Mouse (Mus musculus): Measurements from ENCODE around the gene Wnt5a. TPM values are rescaled to one million over a fixed set of nuclear protein-coding genes. Genes with fewer than 3 reads are reported as not detected.
A peak's percentile ranks its signal among the peaks of the same experiment; 100 is the strongest.

The Wnt5a gene
- polyA plus RNA-seq, 1 experiment from 2014 or later = 49.7 TPM

DNA sequence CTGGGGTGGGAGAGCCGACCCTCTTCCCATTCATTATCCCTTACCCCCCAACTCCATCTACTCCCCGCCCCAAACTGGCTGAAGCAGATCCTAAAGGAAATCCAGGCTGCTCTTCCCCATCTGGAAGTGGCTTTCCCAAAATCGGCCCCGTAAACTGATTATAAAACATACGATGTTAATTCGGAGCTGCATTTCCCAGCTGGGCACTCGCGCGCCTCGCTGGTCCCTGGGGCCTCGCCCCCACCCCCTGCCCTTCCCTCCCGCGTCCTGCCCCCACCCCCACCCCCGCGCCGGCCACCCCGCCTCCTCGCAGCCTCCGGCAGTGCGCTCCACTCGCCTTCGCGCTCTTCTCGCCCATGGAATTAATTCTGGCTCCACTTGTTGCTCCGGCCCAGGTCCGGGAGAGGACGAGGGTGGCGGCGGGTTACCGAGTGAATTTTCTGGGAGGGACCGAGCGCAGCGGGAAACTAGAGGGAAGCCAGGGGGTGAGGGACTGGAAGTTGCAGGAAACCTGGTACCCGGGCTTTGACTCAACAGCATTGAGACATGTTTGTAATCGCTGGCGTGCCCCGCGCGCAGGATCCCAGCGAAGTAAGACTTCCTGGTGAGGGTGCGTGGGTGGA, 6.6 kb downstream of the Wnt5a start:
- Histone ChIP-seq H3K9me3 (replicated peaks) (no peaks in the 10 kb centered on the region), H3K36me3 (peaks cover 31% of the 10 kb centered on the region), H3K27ac (replicated peaks) (peak overlapping the region; percentile 97), H3K27me3 (ENCODE audit: low read depth, poor library complexity, severe bottlenecking) (peaks cover 67% of the 10 kb centered on the region), H3K4me3 (peak overlapping the region; percentile 80), H3K4me1 (peaks cover 93% of the 10 kb centered on the region)
- DNase-seq (ENCODE audit: low spot score) = peak; percentile 67
- WGBS = 0% methylated on average over 41 of the region's 41 CpGs

DNA sequence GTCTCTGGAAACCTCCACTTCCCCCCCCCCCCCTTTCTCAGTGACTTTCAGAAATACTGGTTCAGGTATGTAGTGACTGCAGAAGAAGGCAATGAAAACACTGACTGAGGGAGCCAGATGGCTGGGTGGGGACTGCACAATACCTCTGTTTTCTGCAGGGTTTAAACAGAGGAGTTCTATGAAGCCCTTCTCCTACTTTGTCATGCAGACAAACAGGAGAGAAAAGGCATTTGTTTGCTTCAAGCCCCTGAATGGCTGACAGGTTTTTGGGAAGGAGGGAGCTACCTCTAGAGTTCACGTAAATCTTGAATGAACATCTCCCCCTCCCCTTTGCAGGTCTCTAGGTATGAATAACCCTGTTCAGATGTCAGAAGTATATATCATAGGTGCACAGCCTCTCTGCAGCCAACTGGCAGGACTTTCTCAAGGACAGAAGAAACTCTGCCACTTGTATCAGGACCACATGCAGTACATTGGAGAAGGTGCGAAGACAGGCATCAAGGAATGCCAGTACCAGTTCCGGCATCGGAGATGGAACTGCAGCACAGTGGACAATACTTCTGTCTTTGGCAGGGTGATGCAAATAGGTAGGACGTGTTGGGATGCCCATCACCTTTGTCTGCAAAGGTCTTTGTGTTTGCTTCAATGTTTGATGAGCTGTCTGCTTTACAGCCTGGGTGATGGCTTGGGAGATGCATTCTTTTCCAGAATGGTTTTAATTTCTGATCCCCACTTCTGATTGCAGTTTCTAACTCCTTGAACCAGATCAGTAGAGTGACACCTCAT, 8.4 kb downstream of the Wnt5a start:
- Histone ChIP-seq H3K27ac (replicated peaks) (peak overlapping the region; percentile 97), H3K36me3 (peaks cover 50% of the 10 kb centered on the region), H3K4me3 (peak overlapping the region; percentile 80), H3K27me3 (ENCODE audit: low read depth, poor library complexity, severe bottlenecking) (peaks cover 68% of the 10 kb centered on the region), H3K4me1 (peaks cover 97% of the 10 kb centered on the region), H3K9me3 (replicated peaks) (no peaks in the 10 kb centered on the region)
- no peak for DNase-seq (ENCODE audit: low spot score)
- WGBS = 69% methylated on average over 5 of the region's 5 CpGs

DNA sequence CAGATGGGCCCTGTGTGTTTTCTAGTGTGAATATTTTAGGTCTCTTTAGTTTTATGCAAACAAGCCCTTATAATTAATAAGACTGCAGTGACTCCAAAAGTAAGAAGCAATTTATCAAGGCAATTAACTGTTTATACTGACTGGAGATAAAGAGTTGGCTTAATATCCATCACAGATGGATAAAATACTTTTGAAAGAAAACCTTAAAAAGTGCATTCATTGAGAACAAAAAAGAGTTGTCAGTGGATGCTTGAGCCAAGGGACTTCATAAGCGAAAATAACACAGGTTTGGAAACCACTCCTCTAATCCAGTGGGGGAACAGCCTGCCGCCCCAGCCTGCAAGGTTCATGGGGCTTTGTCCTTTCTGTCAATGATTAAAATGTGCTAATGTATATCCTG, 9.6 kb downstream of the Wnt5a start:
- H3K4me1 ChIP-seq = peaks cover 91% of the 10 kb centered on the region
- H3K4me3 ChIP-seq = peak overlapping the region; percentile 80
- H3K36me3 ChIP-seq = peaks cover 61% of the 10 kb centered on the region
- 31% methylated on average over 2 of the region's 2 CpGs for WGBS
- H3K9me3 ChIP-seq (replicated peaks) = no peaks in the 10 kb centered on the region
- no peak overlapping the region for H3K27ac ChIP-seq (replicated peaks)
- peaks cover 57% of the 10 kb centered on the region for H3K27me3 ChIP-seq (ENCODE audit: low read depth, poor library complexity, severe bottlenecking)
- DNase-seq (ENCODE audit: low spot score) = no peak

DNA sequence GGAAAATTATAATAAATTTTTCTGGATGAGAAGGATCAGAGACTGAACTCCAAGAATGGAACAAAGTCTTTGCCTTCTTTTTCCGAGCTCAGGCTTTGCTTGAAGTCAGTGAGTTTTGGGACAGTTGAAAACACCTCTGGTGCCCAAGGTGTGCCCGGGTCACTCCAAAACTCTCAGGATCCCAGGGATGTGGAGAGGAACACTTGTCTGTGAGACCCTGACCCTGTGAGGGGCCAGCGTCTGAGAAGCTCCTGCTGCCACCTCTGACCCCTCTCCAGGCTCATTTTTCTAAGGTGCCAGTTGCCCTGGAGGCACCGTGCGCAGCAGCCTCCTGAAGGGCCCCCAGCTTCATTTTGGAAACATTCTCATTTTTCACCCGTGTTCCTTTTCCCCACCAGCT, 10.8 kb downstream of the Wnt5a start:
- H3K36me3 ChIP-seq = peaks cover 73% of the 10 kb centered on the region
- peak overlapping the region; percentile 80 for H3K4me3 ChIP-seq
- peak overlapping the region; percentile 29; the same call in 1 of the 2 replicates for H3K27ac ChIP-seq (replicated peaks)
- no peaks in the 10 kb centered on the region for H3K9me3 ChIP-seq (replicated peaks)
- 47% methylated on average over 6 of the region's 6 CpGs for WGBS
- peaks cover 80% of the 10 kb centered on the region for H3K4me1 ChIP-seq
- DNase-seq (ENCODE audit: low spot score) = no peak
- H3K27me3 ChIP-seq (ENCODE audit: low read depth, poor library complexity, severe bottlenecking) = peaks cover 45% of the 10 kb centered on the region

DNA sequence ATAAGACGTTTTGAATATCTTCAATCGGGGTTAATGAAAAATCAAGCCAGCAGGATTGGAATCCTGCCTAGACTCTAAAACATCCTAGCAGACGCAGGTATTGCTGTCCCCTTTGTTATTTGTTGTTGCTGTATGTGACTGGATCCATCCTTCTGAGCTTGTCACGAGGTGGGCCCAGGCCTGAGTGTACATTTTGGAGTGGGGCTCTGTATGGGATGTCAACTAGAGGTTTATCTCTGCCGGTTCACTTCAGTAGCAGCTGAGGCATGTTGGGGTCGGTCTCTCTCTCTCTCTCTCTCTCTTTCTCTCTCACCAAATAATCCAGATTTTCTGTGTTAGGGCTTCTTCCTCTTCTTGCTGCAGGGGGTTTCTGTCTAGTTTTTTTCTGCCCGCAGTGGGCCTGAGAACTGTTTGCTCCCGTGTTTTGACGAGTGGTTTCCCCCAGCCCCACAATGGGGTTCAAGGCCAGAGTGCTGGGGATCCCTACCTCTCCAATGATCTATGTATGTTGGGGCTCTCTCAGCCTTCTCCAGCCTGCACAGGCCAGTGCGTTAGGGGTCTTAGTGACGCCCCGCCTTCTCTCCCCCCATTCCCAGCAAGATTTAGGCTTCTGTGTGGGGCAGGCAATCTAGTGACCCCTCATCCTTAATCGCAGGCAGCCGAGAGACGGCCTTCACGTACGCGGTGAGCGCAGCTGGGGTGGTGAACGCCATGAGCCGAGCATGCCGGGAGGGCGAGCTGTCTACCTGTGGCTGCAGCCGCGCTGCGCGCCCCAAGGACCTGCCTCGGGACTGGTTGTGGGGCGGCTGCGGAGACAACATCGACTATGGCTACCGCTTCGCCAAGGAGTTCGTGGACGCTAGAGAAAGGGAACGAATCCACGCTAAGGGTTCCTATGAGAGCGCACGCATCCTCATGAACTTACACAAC, 13.3 kb downstream of the Wnt5a start:
- WGBS = 54% methylated on average over 39 of the region's 39 CpGs
- H3K4me3 ChIP-seq = peak overlapping the region; percentile 4; the same call in 1 of the 2 replicates
- H3K27ac ChIP-seq (replicated peaks) = peak overlapping the region; percentile 55; the same call in 1 of the 2 replicates
- no peaks in the 10 kb centered on the region for H3K9me3 ChIP-seq (replicated peaks)
- H3K27me3 ChIP-seq (ENCODE audit: low read depth, poor library complexity, severe bottlenecking) = peaks cover 25% of the 10 kb centered on the region
- H3K4me1 ChIP-seq = peaks cover 54% of the 10 kb centered on the region
- peaks cover 92% of the 10 kb centered on the region for H3K36me3 ChIP-seq
- no peak for DNase-seq (ENCODE audit: low spot score)

DNA sequence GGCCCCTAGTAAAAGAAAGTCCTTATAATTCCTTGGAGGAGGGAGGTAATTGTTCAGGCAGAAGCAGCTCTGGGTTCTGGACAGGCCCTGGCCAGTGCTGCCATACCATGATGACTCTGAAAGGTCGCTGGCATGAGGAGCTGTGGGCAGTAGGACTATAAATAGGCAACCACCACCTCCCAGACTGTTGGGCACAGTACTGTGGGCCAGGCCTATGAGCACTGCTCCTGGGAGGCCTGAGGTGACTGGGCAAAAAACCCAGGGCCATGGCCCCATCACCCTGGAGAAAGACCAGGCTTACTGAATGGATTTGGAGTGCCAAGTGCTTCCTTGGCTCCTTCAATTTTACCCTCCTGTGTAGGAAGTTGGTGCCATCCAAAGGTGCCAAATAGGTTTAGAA, 16.6 kb downstream of the Wnt5a start:
- Histone ChIP-seq H3K36me3 (peaks cover 88% of the 10 kb centered on the region), H3K27ac (replicated peaks) (no peak overlapping the region), H3K9me3 (replicated peaks) (no peaks in the 10 kb centered on the region), H3K4me1 (peaks cover 34% of the 10 kb centered on the region), H3K27me3 (ENCODE audit: low read depth, poor library complexity, severe bottlenecking) (peaks cover 9% of the 10 kb centered on the region; the same call in 1 of the 2 replicates), H3K4me3 (no peak overlapping the region)
- DNase-seq (ENCODE audit: low spot score) = no peak
- WGBS = 79% methylated on average over 1 of the region's 1 CpGs

DNA sequence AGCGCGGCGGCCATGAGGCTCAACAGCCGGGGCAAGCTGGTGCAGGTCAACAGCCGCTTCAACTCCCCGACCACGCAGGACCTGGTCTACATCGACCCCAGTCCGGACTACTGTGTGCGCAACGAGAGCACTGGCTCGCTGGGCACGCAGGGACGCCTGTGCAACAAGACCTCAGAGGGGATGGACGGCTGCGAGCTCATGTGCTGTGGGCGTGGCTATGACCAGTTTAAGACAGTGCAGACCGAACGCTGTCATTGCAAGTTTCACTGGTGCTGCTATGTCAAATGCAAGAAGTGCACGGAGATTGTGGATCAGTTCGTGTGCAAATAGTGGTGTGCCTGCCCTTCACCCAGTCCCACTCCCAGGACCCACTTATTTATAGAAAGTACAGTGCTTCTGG, 18.1 kb downstream of the Wnt5a start:
- Histone ChIP-seq H3K4me1 (peaks cover 27% of the 10 kb centered on the region), H3K36me3 (peaks cover 78% of the 10 kb centered on the region), H3K27me3 (ENCODE audit: low read depth, poor library complexity, severe bottlenecking) (no peaks in the 10 kb centered on the region), H3K4me3 (no peak overlapping the region), H3K27ac (replicated peaks) (no peak overlapping the region), H3K9me3 (replicated peaks) (no peaks in the 10 kb centered on the region)
- 84% methylated on average over 21 of the region's 21 CpGs for WGBS
- DNase-seq (ENCODE audit: low spot score) = no peak

DNA sequence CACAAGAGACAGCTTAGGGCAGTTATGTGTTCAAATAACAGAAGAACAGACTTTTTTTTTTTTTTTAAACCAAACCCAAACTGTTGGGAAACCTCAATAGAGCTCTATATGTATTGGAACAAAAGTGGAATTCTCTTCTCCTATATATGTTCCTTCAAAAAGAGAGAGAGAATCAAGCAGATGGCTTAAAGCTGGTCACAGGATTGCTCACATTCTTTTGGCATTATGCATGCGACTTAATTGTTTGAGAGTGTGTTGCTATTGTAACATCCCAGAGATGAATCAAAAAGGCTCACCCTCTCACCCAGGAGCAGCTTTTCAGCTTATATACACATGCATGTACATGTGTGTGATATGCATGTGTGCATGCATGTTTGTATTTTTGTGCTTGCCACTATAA, 21.0 kb downstream of the Wnt5a start:
- Histone ChIP-seq H3K27ac (replicated peaks) (no peak overlapping the region), H3K4me3 (no peak overlapping the region), H3K9me3 (replicated peaks) (no peaks in the 10 kb centered on the region), H3K4me1 (peaks cover 25% of the 10 kb centered on the region), H3K36me3 (peaks cover 49% of the 10 kb centered on the region), H3K27me3 (ENCODE audit: low read depth, poor library complexity, severe bottlenecking) (no peaks in the 10 kb centered on the region)
- no peak for DNase-seq (ENCODE audit: low spot score)
- 73% methylated on average over 1 of the region's 1 CpGs for WGBS

DNA sequence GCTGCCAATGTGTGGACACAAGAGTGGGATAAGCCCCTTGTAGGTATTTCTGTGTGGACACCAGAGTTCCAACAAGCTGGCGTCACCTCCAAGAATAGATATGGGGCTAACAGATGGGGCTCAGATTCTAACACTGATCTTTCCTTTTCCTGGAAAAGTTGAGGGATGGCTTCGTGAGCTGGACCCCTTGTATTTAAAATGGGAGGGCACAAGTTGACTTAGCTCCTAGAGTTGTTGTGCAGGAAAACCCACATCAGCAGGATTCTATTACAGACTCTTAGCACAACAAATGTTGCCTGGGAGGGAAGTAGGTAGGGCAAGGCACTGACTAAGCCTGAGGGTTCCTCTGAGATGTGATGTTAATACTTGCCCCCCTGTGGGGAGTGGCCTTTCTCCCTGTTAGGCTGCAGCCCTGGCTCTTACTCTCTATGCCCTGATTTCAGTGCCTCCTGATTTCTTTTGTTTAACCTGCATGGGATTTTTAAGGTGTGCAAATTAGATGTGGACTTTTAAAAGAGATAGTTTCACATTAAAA, 23.7 kb downstream of the Wnt5a start:
- H3K4me3 ChIP-seq = no peak overlapping the region
- no peak for DNase-seq (ENCODE audit: low spot score)
- H3K9me3 ChIP-seq (replicated peaks) = no peaks in the 10 kb centered on the region
- no peaks in the 10 kb centered on the region for H3K27me3 ChIP-seq (ENCODE audit: low read depth, poor library complexity, severe bottlenecking)
- peaks cover 25% of the 10 kb centered on the region for H3K4me1 ChIP-seq
- H3K27ac ChIP-seq (replicated peaks) = no peak overlapping the region
- peaks cover 22% of the 10 kb centered on the region for H3K36me3 ChIP-seq
- WGBS = 65% methylated on average over 2 of the region's 2 CpGs

DNA sequence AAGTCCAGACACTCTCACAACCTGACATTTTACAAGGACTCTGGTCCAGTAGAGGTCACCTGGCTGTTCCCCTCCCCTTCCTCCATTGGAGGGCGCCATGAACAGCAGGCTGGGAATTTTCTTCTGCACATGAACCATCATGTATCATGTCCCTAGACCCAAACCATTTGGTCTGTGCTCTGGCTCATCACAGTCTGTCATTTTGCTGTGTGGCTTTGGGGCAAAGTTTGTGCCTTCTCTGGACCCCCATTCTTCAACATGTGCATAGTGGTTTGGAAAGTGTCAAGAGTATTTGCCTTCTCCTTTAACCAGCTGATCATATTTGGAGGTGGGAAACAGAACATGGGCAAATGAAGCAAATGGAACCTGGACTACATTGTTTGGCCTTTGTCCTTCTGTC, 27.0 kb downstream of the Wnt5a start:
- Histone ChIP-seq H3K4me1 (peaks cover 15% of the 10 kb centered on the region), H3K27me3 (ENCODE audit: low read depth, poor library complexity, severe bottlenecking) (no peaks in the 10 kb centered on the region), H3K9me3 (replicated peaks) (no peaks in the 10 kb centered on the region), H3K36me3 (peaks cover 2% of the 10 kb centered on the region; the same call in 1 of the 2 replicates), H3K27ac (replicated peaks) (no peak overlapping the region), H3K4me3 (no peak overlapping the region)
- 62% methylated on average over 1 of the region's 1 CpGs for WGBS
- DNase-seq (ENCODE audit: low spot score) = no peak

DNA sequence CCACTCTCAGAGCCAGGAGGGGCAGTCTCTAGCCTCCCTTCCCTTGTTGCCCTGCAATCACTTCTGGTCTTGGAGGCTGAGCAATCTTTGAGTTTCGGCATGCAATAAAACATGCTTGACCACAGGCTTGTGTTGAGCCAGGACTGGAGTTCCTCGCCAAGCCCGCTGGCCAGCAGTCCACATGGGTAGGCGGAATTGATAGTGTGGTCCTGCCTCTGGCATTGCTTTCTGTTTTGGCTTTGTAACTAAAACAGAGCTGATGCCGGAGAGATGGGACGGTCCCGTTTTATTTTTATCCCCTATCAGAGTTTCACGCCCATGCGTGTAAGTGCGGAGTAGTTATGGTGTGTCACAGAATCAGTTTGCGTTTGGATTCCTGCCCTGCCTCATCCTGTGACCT, 28.4 kb downstream of the Wnt5a start:
- Histone ChIP-seq H3K27ac (replicated peaks) (no peak overlapping the region), H3K4me1 (peaks cover 13% of the 10 kb centered on the region), H3K27me3 (ENCODE audit: low read depth, poor library complexity, severe bottlenecking) (no peaks in the 10 kb centered on the region), H3K4me3 (no peak overlapping the region), H3K9me3 (replicated peaks) (no peaks in the 10 kb centered on the region), H3K36me3 (no peaks in the 10 kb centered on the region)
- no peak for DNase-seq (ENCODE audit: low spot score)
- 95% methylated on average over 11 of the region's 11 CpGs for WGBS

DNA sequence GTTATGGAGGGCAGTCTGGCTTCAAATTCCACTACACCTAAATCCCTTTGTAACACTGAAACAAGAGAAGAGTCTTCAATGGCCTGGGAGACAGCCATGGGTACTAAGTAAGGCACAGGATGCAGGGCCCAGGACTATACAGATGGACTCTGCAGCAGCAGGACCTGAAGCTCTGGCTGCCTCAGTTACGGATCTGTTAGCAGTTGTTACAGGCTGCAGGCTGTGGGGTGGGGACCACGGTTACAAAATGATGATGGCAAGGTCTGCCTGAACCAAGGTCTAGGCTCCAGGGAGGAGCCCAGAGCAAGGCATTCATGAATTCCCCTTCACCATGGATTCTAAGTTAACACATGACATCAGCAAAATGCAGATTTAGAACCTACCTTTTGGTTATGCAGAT, 29.3 kb downstream of the Wnt5a start:
- 69% methylated on average over 2 of the region's 2 CpGs for WGBS
- Histone ChIP-seq H3K27me3 (ENCODE audit: low read depth, poor library complexity, severe bottlenecking) (no peaks in the 10 kb centered on the region), H3K36me3 (no peaks in the 10 kb centered on the region), H3K4me1 (peaks cover 9% of the 10 kb centered on the region; the same call in 1 of the 2 replicates), H3K9me3 (replicated peaks) (no peaks in the 10 kb centered on the region), H3K4me3 (no peak overlapping the region), H3K27ac (replicated peaks) (no peak overlapping the region)
- DNase-seq (ENCODE audit: low spot score) = no peak
